Mouse (Mus musculus) spleen, adult 2 months (tissue): ENCODE data around the gene Map3k4. TPM values are rescaled to one million over a fixed set of nuclear protein-coding genes. Genes with fewer than 3 reads are reported as not detected.

ENCODE experiments used
- DNase-seq, 2 experiments: peaks; one replicate each; pipeline versions ENCODE4 v3.0.0 to v3.0.0-alpha.2; 2012 to 2021; ENCODE audit warnings: low spot score in 2 of 2, low read depth in 1 of 2
- H3K27ac ChIP-seq: fragments of 200-500 bp; 2 replicates; pipeline ENCODE4 v1.5.1; 2012; ENCODE audit warnings: low read length, inconsistent platforms; ENCODE audit not compliant: insufficient read depth
- H3K27me3 ChIP-seq: fragments of 200-500 bp; 2 replicates; pipeline ENCODE4 v1.6.1; 2012; ENCODE audit warnings: mild to moderate bottlenecking, moderate library complexity, low read length, inconsistent platforms; ENCODE audit not compliant: control insufficient read depth, insufficient read depth
- H3K36me3 ChIP-seq: fragments of 200-500 bp; 2 replicates; pipeline ENCODE4 v1.6.1; 2012; ENCODE audit warnings: mild to moderate bottlenecking, low read length, inconsistent platforms; ENCODE audit not compliant: control insufficient read depth, insufficient read depth
- H3K4me1 ChIP-seq: fragments of 200-500 bp; 2 replicates; pipeline ENCODE4 v1.6.1; 2011; ENCODE audit warnings: inconsistent platforms; ENCODE audit not compliant: control insufficient read depth, insufficient read depth, insufficient read length
- H3K4me3 ChIP-seq: fragments of 200-500 bp; 2 replicates; pipeline ENCODE4 v1.5.1; 2011; ENCODE audit warnings: mild to moderate bottlenecking, inconsistent platforms; ENCODE audit not compliant: insufficient read depth, insufficient read length; ENCODE audit errors: extremely low read depth
- CTCF ChIP-seq: fragments of 200-500 bp; IDR thresholded peaks from 2 replicates; pipeline ENCODE4 v1.5.1; 2011; ENCODE audit warnings: mild to moderate bottlenecking, inconsistent platforms; ENCODE audit not compliant: insufficient read depth, insufficient read length, insufficient replicate concordance; ENCODE audit errors: extremely low read depth
- POLR2A ChIP-seq: fragments of 200-500 bp; IDR thresholded peaks from 2 replicates; pipeline ENCODE4 v1.6.1; 2011; ENCODE audit warnings: low read depth, low read length, inconsistent platforms
- WGBS: fragments of 180-500 bp; shearing (Covaris S2); methylation state at CpG from one replicate; pipeline ENCODE4 v1.1.7; 2018; 5-methylcytosine and 5-hydroxymethylcytosine counted together
- polyA plus RNA-seq: library from polyadenylated mRNA; depleted of rRNA; stranded (reverse); fragments of >200 nt; gene quantifications from 2 replicates; pipeline ENCODE4 v1.2.3, GENCODE M21; 2012

Map3k4 gene
- polyA plus RNA-seq, 1 experiment, result 18.4 TPM

- H3K4me3 ChIP-seq, result no peak overlapping the region
- no peak overlapping the region for H3K27ac ChIP-seq
- H3K36me3 ChIP-seq, result peaks cover 29% of the 10 kb centered on the region
- TF ChIP-seq POLR2A (no peak), CTCF (no peak)
- H3K4me1 ChIP-seq, result no peaks in the 10 kb centered on the region
- no peak for DNase-seq
- H3K27me3 ChIP-seq, result no peaks in the 10 kb centered on the region
- 93% methylated on average over 3 of the region's 3 CpGs for WGBS
Observed at GRCm38 (mm10) chr17:12240701-12241100, 77.9 kb downstream of the Map3k4 start.

- no peak for TF ChIP-seq POLR2A
- Histone ChIP-seq H3K4me3 (no peak overlapping the region), H3K36me3 (peaks cover 35% of the 10 kb centered on the region), H3K27me3 (no peaks in the 10 kb centered on the region), H3K4me1 (no peaks in the 10 kb centered on the region), H3K27ac (no peak overlapping the region)
- no peak for DNase-seq
- 95% methylated on average over 6 of the region's 6 CpGs for WGBS
Observed at GRCm38 (mm10) chr17:12232724-12233123, 85.9 kb downstream of the Map3k4 start.

GRCm38 (mm10) chr17:12231087-12231486 lies 87.5 kb downstream of the Map3k4 start:
- no peak for DNase-seq
- H3K4me1 ChIP-seq, result no peaks in the 10 kb centered on the region
- no peaks in the 10 kb centered on the region for H3K27me3 ChIP-seq
- peaks cover 41% of the 10 kb centered on the region for H3K36me3 ChIP-seq
- H3K27ac ChIP-seq, result no peak overlapping the region
- TF ChIP-seq POLR2A, result no peak
- TF ChIP-seq CTCF, result no peak
- whole genome bisulfite sequencing, result 89% methylated on average over 7 of the region's 7 CpGs
- H3K4me3 ChIP-seq, result no peak overlapping the region

- Histone ChIP-seq H3K27ac (no peak overlapping the region), H3K4me1 (no peaks in the 10 kb centered on the region), H3K36me3 (peaks cover 33% of the 10 kb centered on the region), H3K27me3 (no peaks in the 10 kb centered on the region), H3K4me3 (no peak overlapping the region)
- 90% methylated on average over 6 of the region's 6 CpGs for WGBS
- TF ChIP-seq CTCF, result no peak
- TF ChIP-seq POLR2A, result no peak
- DNase-seq, result no peak
Observed at GRCm38 (mm10) chr17:12230167-12230566, 88.4 kb downstream of the Map3k4 start.

- no peak for DNase-seq
- 91% methylated on average over 9 of the region's 9 CpGs for WGBS
- peaks cover 30% of the 10 kb centered on the region for H3K36me3 ChIP-seq
Observed at GRCm38 (mm10) chr17:12229756-12230155, 88.8 kb downstream of the Map3k4 start.

GRCm38 (mm10) chr17:12228471-12228870 lies 90.1 kb downstream of the Map3k4 start:
- DNase-seq, result no peak
- Histone ChIP-seq H3K36me3 (peaks cover 30% of the 10 kb centered on the region), H3K27ac (no peak overlapping the region), H3K4me1 (no peaks in the 10 kb centered on the region), H3K27me3 (no peaks in the 10 kb centered on the region), H3K4me3 (no peak overlapping the region)
- 88% methylated on average over 7 of the region's 7 CpGs for WGBS
- no peak for TF ChIP-seq POLR2A
- no peak for TF ChIP-seq CTCF

More at GRCm38 (mm10) chr17:12229756-12230155, 88.8 kb downstream of the Map3k4 start:
- TF ChIP-seq CTCF (no peak), POLR2A (no peak)
- H3K27ac ChIP-seq, result no peak overlapping the region
- no peak overlapping the region for H3K4me3 ChIP-seq
- no peaks in the 10 kb centered on the region for H3K4me1 ChIP-seq
- H3K27me3 ChIP-seq, result no peaks in the 10 kb centered on the region

- TF ChIP-seq POLR2A, result no peak
- no peak for TF ChIP-seq CTCF
- Histone ChIP-seq H3K4me3 (no peak overlapping the region), H3K27ac (no peak overlapping the region), H3K4me1 (no peaks in the 10 kb centered on the region), H3K27me3 (no peaks in the 10 kb centered on the region), H3K36me3 (peaks cover 31% of the 10 kb centered on the region)
- DNase-seq, result no peak
- WGBS, result 94% methylated on average over 10 of the region's 10 CpGs
Observed at GRCm38 (mm10) chr17:12228001-12228400, 90.6 kb downstream of the Map3k4 start.
